22 mouse cellular contexts compared by ENCODE assay signal in genomic region chr7:43799876-43800275, GRCm38 (mm10). TPM values are rescaled to one million over a fixed set of nuclear protein-coding genes. Genes with fewer than 3 reads are reported as not detected.
"Had no signal": no experiment of that assay in that cellular context is flagged by ENCODE, and none has a peak within 500 bp of the region (broad histone marks: within the 10 kb centered on the region; RNA-seq: fewer than 3 reads in every experiment).

No protein-coding gene starts in this region.

- DNase-seq: retina, postnatal 1 day; right cerebral cortex, postnatal 14 days; right cerebral cortex, postnatal 25 days; right cerebral cortex, postnatal 4 days; spleen, adult 18-20 months; thymus, adult 18-20 months; thymus, adult 2 months; thymus, postnatal 14 days; thymus, postnatal 25 days; thymus, postnatal 36 days; thymus, postnatal 4 days had no signal

- H3K4me3 ChIP-seq: neural tube, embryonic 13.5 days; neural tube, embryonic 15.5 days; stomach, embryonic 15.5 days had no signal

- H3K9ac ChIP-seq: neural tube, embryonic 13.5 days; neural tube, embryonic 15.5 days; stomach, embryonic 15.5 days had no signal

- H3K36me3 ChIP-seq: neural tube, embryonic 13.5 days; neural tube, embryonic 15.5 days; stomach, embryonic 15.5 days had no signal

- H3K27ac ChIP-seq: neural tube, embryonic 13.5 days; neural tube, embryonic 15.5 days; stomach, embryonic 15.5 days; stomach, postnatal 0 days had no signal

- H3K9me3 ChIP-seq: neural tube, embryonic 13.5 days; neural tube, embryonic 15.5 days; stomach, embryonic 15.5 days had no signal

- H3K4me2 ChIP-seq: neural tube, embryonic 13.5 days; neural tube, embryonic 15.5 days; stomach, embryonic 15.5 days had no signal

RNA-seq across cellular contexts. Expression of gene Klk9, which starts 8.2 kb away (rescaled TPM):
- total RNA-seq: neutrophil, adult 5-6 weeks had no signal
- polyA plus RNA-seq: neural tube, embryonic 13.5 days; neural tube, embryonic 14.5 days; small intestine, adult 2 months; spleen, adult 2 months; stomach, embryonic 14.5 days; testis, adult 2 months; urinary bladder, adult 2 months had no signal

RNA-seq across cellular contexts. Expression of gene Klk7, which starts 11.2 kb away (rescaled TPM):
- total RNA-seq: neutrophil, adult 5-6 weeks had no signal
- polyA plus RNA-seq: neural tube, embryonic 13.5 days; neural tube, embryonic 14.5 days; neural tube, embryonic 15.5 days; small intestine, adult 2 months; spleen, adult 2 months; stomach, embryonic 14.5 days; stomach, embryonic 15.5 days; testis, adult 2 months; urinary bladder, adult 2 months had no signal

RNA-seq across cellular contexts. Expression of gene Klk10, which starts 19.0 kb away (rescaled TPM):
- polyA plus RNA-seq: neural tube, embryonic 13.5 days; neural tube, embryonic 14.5 days; spleen, adult 2 months; testis, adult 2 months had no signal

RNA-seq across cellular contexts. Expression of gene Klk6, which starts 24.4 kb away (rescaled TPM):
- total RNA-seq: neutrophil, adult 5-6 weeks had no signal
- polyA plus RNA-seq: neural tube, embryonic 13.5 days; neural tube, embryonic 14.5 days; neural tube, embryonic 15.5 days; small intestine, adult 2 months; spleen, adult 2 months; stomach, embryonic 14.5 days; testis, adult 2 months had no signal
